Mouse (Mus musculus) spleen, postnatal 4 days (tissue): ENCODE results near the gene Krt18.

ENCODE experiments used
- DNase-seq, 2 experiments: peaks; one replicate each; pipeline ENCODE4 v3.0.0; 2022; ENCODE audit warnings: low spot score in 2 of 2

Krt18 gene

DNA sequence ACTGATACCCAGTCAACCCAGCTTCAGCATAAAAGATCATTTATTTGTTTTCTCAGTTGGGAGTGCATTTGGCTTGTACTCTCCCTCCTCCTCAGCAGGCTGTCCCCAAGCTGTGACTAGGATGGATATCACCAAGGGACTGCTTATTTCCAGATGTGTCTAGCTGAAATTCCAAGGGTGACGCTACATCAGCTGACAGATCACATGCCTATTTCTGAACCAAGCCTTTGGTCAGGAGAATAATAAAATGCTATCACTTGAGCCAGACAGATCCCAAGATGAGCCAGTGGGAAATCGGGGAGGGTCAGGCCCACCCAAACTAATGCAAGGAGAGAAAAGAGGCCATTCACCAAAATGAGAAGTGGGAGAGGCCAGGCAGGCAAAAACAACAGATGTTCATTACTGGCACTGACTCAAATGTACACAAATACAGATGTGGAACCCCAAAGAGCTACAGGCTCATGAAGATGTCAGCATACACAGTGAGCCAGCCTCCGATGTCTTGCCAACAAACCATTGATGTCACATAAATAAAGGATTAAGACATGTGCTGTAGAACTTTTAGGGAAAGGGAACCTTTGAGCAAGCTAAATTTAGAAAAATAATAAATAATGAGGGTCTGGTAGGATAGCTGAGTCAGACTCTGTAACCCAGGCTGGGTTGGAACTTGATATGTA is 17.3 kb upstream of the Krt18 start:
- no peak for DNase-seq

DNA sequence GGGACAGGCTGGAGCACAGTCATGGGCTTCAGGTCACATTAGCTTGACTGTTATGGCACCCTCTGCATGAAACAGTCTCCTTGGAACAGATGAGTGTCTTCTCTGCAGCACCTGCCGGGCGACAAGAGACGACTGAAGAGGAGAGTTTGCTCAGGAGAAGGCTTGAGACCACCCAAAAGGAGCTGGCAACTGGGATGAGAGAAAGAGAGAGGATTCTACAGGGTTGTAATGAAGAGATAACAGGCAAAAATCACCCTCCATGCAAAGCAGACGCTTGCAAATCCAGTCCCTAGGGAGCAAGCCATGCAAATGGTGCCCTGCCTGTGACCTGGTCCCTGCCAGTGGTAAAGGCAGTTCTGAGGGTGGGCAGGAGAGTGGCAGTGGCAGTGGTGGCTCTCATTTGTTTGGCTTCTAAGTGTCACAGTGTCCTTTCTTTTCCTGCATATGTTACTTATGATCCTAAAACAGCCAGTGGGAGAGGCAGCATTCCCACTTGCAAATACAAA is 15.7 kb upstream of the Krt18 start:
- peak; percentile 42 to 62 for DNase-seq

DNA sequence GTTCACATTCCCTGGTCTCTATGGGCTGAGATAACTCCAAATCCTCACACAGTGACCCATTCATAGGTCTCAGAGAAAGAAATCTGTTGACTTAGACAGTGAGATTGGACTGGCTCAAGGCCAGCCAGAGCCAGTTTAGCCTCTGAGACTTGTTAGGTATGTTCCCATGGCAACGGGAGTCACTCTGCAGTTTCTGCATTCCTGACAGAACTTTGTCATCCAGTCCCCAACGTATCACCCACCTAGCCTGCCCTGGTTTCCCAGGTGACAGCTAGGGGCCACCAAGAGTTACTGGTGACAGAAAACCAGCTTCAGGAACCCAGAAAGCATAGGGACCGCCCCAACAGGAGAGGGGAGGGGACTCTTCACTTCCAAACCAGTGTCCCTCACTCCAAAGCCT is 14.3 kb upstream of the Krt18 start:
- no peak for DNase-seq

DNA sequence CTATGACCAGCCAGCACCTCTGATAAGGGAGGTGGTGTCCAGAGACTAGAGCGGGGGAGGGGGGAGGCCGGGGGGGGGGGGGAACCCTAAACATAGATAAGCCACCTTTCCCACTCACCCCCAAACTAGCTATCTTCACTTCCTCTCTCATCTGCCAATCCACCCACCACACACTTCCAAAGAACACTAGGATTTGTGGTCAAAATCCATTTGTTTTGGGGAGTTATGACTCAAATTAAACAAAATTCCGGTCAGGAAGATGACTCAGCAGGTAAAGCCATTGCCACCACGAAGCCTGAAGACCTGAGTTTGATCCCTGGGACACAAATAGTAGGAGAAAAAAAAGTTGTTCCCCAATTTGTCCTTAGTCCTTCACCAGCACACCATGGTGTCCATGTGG is 13.1 kb upstream of the Krt18 start:
- DNase-seq = no peak

DNA sequence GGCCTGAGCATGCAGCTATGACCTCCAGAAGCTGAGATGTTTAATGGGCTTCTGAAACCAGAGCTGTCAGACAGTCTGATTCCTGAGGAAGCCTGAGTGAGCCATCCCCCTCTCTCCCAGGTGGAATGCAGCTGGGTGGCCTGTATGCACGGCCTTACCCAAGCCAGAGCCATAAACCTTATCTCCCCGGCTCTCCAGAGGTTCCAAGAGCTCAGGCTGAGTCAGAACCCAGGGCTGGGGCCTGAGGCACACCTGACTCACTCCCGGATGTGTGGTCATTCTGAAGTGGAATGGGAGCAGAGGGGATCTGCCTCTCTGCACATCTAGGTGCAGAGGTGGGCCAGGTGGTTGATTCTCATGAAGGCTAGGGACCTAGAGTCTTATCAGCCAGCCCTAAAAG is 11.9 kb upstream of the Krt18 start:
- DNase-seq = no peak

DNA sequence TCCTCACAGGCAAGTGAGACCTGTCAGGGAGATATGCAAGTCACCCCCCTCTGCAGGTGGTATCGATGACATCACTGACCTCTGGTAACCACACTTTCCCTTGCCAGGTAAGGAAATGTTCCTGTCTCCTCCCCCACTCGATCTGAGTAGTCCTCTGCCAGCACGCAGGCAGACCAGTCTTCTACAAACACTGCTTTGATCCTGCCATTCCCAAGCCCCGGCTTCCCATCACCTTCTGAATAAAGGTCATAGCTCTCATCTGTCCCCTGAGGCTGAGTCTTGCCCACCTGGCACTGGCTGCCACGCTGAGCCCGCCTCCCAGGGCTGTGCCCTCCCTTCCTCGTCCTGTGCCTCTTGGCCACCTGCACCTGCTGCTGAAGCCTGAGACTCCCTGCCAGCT is 11.2 kb upstream of the Krt18 start:
- DNase-seq = no peak

DNA sequence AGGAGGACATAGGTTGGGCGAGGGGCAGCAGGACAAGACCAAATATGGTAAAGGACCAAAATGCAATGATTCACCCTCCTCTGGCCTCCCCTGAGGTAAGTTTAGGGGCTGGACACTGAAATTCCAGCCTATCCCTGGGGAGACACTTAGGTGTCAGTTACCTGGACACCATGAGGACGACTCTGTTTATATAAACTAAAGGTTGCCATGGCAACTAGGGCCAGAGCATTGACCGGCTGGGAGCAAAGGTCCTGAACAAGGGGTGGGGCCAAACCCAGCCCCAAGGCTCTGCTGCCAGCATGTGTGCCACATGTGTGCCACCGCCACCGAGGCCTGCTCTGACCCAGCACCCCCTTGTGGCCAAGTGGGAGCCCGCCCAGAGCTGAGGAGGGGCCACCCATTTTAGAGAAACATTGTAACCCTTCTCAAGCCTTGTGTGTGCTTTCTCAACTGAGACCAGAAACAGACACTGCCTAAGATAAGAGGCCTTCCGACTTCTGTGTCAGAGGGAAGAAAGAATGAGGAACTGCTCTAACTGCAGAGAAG is 10.0 kb upstream of the Krt18 start:
- peak; percentile 60 to 76 for DNase-seq

DNA sequence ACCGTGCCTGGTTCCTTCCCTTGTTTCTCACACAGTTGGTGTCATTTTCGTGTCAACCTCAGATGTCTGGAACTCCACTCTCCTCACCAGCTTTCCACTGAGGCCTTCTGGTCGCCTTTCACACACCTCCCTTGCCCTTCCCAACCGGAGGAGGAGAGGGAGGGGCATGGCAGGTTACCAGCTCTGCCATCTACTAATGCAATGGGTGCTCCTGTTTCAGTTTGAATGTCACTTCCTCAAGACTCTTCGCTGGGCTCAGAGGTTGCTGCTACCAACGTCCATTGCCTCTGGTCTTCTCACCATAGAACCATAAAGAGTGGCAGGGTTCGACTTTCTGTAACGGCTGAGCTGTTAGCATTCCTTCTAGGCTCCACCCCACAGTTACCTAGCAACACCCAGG is 5.5 kb upstream of the Krt18 start:
- DNase-seq = no peak

DNA sequence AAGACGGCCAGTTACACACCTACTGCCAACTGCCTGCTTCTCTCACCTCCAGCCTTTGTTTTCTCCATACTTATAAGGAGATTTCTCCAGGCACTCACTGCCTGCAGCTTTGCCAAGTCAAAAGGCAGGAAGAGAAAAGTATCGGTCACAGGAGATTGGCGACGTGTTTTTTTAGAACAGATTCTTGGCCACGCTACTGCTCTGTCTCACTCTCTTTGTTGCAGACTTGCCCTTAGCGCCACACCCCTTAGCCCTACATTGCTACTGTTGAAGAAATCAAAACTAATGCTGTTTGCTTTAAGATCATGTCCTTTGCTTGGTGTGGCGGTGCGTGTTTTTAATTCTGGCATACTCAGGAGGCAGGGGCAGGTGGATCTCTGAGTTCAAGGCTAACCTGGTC is 4.1 kb upstream of the Krt18 start:
- DNase-seq = no peak

DNA sequence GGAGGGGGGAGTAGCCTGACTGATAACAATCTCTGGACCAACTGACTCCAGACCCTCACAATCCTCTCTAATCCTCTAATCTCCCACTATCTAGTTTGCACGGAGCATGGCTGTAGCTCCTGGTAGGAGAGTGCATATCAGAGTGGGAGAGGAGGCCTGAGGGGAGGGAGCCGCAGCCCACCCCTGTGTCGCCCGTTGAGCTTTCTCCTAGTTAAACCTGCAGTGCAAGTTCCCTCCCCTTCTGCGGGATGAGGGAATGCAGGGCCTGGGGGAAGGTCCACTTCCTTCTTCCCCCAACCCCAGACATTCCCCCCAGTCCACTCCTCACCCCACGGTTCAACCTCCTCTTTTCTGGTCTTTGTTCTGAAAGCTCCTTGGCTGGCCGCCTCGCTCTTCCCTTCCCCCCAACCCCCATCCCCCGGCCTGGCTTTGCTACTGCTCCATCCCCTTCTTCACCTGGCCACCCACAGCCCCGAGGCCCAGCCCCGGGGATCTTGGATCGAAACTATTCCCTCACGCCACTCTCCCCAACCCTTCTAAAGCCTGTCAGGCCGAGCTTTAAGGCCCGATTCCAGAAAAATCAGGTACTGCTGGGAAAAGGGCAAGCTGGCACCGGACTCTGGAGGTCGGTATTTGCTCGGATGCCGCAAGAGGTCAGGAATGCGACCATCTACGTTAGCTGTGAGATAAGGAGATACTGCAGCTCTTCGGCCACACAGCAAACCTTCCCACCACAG is 2.7 kb upstream of the Krt18 start:
- DNase-seq = no peak

DNA sequence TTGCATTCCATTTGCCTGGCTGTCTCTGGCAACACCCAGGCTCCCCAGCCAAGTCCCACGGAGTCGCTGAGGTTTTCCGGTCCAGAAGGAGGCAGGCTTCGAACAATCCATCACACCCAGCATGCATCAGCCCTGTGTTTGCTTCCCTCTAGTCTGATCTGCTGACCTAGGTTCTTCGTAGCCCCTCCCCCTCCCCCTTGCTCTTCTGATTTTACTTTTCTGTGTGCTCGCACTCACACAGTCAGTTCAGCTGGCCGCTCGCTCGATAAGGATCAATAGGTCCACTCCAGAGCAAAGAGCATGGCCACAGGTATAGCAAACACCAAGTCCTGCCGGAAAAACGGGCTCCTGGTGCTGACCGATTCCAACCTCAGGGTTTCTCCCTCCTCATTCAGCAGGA is 1.6 kb upstream of the Krt18 start:
- DNase-seq = no peak

DNA sequence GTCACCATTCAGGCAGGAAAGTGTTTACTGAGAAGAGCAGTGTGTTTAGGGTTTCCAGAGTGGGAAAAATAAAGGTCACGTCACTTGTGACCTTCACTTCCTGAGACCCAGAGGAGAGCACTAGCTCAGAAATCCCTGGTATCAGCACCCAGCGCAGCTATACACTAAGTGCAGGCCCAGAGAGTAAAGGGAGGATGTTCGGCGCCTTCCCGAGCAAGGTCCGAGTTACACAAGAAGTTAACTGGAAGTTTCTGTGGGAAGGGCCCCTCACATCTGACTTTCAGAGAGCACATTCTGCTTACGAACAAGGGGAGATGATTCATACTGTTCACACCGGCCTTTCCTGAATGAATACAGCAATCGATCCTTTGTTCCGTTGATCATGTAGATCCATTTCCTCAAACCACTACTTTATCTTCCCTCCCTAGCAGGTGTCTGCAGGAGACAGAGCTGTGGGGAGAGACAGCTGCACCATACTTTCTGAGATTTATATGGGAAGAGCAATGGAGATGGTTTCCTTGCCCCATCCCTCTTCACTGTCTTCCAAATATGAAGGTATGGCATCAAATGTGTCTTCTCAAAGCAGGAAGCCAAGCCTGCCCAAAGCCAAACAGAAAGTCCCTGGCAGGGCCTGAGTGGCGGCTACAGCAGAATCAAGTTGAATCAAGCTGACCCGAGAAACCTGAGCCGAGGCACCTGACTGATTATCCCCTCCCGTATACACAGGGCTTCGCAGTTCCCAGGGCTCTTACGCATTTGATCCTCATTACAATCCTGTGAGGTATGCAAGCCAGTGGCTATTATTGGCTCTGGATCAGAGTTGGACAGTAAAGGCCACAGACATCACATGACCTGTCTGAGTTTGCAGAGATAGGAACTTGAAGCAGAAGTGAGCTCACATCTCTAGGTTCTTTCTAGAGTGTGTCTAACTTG is 6.4 kb downstream of the Krt18 start:
- DNase-seq = no peak

DNA sequence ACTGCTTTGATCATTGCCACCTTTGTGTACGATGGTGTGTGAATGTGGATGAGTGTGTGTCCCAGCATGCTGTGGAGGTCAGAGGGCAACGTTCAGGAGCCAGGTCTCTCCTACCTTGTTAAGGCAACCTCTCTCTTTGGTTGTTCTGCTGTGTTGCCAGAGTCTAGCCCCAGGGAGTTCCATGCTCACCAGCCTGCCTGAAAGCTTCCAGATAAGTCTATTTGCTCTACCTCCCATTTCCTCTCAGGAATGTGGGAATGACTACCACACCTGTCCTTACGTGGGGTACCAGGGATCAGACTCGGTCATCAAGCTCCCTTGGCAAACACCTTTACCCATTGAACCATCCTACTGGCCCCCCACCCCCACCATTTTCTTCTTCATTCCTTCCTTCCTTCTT is 12.3 kb downstream of the Krt18 start:
- DNase-seq = no peak

DNA sequence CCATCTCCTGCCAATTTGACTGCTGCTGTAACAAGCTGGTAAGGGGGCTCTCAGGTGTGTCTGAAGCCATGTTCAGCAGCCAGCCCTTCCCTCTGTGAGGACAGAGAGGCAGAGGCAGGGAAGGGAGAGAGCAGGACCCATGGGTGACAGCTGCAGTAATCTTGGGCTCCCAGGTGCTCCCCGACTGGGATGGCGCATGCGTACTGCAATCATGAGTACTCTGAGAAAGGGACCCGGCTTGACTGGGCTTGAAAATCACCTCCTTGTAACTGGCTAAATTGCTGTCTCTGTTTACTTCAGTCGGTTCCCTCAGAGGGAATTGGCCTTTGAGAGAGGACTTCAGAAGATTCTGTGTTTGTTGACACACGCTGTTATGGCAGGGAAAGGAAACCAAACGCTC is 14.0 kb downstream of the Krt18 start:
- no peak for DNase-seq

DNA sequence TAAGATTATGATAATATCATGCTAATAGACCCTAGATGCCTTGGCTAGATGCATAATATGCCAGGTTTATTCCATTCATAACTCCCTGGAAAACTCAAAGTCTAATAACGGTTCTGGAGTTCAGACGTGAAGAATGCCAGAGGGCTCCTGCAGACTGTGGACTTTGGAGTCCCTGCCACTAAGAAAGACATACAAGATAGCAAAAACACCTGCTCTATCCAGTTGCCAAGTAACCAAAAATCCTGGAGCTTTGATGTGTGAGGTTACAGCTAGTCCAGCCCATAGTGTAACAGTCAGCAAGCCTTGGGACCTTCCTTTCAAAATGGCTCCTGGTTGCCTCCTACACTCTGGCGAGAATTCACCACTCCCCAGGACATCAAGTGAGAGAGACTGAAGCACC is 16.8 kb downstream of the Krt18 start:
- no peak for DNase-seq

DNA sequence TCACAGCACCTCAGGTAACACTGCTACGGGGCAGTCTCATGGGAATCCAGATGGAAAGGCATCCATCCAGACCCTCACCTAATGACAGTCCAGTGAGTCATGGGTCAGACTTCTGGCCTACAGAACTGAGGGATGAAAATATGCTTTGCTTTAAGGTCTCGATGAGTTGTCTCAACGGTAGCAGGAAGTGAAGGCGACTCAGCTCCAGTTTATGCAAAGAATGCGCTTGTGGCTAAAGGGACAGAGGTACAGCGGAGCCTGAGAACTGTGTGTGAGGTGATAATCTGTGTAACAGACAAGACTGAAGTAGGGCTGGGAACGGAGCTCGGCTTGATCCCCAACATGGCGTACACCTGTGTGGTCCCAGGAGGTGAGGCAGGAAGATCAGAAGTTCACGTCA is 17.7 kb downstream of the Krt18 start:
- DNase-seq = no peak

DNA sequence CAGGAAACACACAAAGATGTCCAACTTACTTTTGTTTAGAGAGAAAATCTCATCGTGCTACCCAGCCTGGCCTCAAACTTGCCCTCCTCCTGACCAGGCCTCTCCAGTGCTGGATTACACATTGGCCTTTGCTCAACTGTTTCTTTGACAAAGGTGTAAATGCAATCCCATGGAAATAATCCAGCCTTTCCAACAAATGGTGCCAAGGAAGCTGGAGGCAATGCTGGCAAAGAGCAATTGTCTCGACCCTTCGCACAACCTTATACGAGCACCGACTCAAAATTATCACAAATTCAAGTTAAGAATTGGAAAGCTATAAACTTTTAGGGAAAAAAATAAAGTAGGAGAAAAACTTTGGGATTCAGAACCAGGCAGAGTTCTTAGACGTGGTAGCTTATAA is 20.0 kb downstream of the Krt18 start:
- no peak for DNase-seq

DNA sequence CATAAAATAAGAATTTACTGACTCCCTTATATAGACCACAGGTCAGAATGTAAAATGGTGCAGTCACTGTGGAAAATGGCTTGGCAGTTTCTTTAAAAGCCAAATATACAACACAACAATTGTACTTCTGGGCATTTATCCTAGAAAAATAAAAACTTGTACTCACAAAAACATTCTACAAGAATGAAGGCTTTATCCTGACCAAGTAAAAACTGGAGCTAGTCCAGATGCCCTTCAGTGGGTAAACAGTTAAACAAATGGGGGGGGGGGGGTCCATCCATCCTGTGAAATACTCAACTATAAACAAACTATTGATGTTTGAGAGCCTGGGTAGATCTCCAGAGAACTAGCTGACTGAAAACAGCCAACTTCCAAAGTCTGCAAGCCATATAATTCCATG is 21.9 kb downstream of the Krt18 start:
- no peak for DNase-seq

DNA sequence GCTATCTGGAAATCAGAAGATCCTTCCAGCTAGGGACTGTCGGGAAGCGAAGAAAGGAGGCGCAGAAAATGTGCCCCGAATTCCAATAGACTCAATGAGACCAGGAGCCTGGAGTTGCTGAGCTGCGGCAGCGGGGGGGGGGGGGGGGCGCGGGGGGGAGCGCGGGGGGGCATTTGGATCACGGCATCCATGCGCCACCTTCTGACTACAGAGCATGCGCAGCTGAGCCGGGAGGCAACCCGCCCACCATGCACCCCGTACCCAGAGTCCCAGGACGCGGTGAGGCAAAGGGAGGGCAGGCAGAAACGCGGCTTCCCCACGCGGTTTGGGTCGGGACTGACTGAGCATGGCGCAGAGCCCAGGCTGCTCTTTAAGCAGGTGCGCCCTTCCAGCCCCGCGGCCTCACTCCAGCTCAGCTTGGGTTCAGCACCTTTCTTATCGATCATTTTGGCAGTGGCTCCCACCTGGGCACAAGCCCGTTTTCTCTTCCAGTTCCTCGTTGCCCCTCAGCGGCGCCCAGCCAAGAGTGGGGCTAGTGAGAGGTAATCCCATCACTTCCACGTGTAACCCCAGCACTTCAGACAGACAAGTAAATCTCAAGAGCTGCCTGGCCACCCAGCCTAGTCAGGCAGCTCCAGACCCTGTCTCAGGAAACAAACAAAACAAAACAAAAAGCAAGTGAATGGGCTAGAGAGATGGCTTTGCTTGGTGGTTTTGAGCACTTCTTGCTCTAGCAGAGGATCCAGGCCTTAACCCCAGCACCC is 24.1 kb downstream of the Krt18 start:
- no peak for DNase-seq

DNA sequence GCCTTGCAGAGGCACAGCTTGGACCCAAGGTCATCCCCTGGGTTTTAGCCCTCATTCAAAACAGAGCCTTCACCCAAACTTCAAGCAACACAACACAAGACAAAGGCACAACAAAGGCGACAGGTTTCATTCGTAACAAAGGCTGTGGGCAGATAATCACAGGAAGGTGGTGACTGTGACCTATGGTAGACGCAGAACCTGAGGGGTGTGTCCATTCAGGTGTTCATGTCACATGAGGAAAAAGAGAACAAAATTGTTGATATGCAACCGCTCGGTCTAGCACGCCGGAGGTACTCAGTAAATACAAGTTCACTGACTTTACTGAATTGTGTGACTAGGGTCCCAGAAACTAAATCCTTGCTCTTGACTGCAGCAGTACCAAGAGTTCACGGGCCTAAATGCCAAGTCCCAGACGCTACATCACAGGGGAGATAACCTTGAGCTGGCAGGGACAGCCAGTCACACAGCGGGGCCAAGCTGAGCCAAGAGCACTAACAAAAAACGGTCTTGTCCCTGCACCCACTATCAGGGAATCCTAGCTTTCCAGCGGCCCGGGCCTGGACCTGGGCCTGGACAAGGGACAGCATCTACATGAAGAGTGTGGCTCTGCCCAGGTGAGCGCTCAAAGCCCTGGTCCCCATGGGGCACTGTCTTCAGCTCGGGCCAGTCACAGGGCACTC is 28.7 kb downstream of the Krt18 start:
- no peak for DNase-seq
